Mouse (Mus musculus) bone marrow, adult 2 months (tissue): ENCODE results near the gene Mettl11b.

Experiments used
- CTCF ChIP-seq: fragments of 200-500 bp; IDR thresholded peaks from 2 replicates; pipeline ENCODE4 v1.5.1; 2011; ENCODE audit warnings: low read length, control low read depth; ENCODE audit not compliant: control insufficient read depth, insufficient read depth
- POLR2A ChIP-seq: fragments of 200-500 bp; IDR thresholded peaks from 2 replicates; pipeline ENCODE4 v1.6.1; 2011; ENCODE audit warnings: low read depth, mild to moderate bottlenecking, control low read depth, low read length, borderline replicate concordance; ENCODE audit not compliant: control insufficient read depth

GRCm38 (mm10) chr1:163657056-163657455 is 68.0 kb downstream of the Mettl11b start:
- TF ChIP-seq CTCF, result no peak
- no peak for TF ChIP-seq POLR2A
